Mouse (Mus musculus) central nervous system, embryonic 18 days (tissue): ENCODE data around the gene Gm4027. TPM values are rescaled to one million over a fixed set of nuclear protein-coding genes. Genes with fewer than 3 reads are reported as not detected.

Experiments used
- polyA plus RNA-seq: library from polyadenylated mRNA; depleted of rRNA; stranded (reverse); fragments of >200 nt; gene quantifications from 2 replicates; pipeline ENCODE4 v1.2.3, GENCODE M21; 2012; rRNA removed

The Gm4027 gene
- polyA plus RNA-seq = not detected in 2 replicates

DNA sequence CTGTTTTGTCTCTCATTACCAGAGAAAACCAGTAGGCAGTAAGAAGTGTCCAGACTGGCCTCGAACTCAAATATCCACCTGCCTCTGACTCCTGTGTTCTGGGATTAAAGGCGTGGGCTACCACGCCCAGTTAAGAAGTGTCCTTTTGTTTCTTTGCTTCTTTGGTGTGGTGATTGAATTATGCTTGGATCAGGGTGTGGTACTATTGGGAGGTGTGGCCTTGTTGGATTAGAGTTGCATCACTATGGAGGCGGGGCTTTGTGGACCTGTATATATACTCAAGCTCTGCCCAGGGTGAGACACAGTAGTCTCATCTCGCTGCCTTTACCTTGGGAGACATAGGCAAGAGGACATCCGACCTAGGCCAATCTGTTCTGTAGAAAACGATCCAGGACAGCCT, at the start of gene Gm4027:
Gene Gm4027, plus strand, starts transcription at position 301 of the 400 bp plus-strand sequence.

GRCm38 (mm10) chr12:87602388-87602787, 16.3 kb upstream of the Gm4027 start, which contains the start of gene Oog1:
TSS of gene Oog1 (plus strand) at chr12:87602688.

DNA sequence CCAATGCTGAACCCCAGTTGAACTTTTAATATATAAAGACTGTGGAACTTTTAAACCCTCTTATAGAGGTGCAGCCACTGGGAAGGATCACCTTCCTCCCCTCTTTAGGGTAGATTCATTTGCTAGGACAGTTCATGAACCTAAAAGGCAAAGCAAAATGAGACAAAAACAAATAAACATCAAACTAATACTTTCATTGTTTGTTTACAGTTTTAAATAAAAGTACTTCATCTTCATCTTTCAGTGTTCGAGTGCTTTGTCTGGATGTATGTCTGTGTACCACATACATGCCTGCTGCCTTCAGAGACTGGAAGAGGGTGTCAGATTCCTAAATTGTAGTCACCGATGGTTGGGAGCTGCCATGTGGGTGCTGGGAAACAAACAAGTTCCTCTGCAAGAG, 25.9 kb downstream of the Gm4027 start, which contains the start of gene Gm16381:
Gene Gm16381, minus strand, starts transcription at position 101 of the 400 bp plus-strand sequence.

Other genes with a start within 250 kb of the Gm4027 start
- gene Sptlc2, start 230.5 kb upstream of the Gm4027 start, polyA plus RNA-seq = 40.1 and 46.7 TPM in 2 replicates
- gene Slirp, start 175.0 kb upstream of the Gm4027 start, polyA plus RNA-seq = 82.2 and 91.3 TPM in 2 replicates
- 27.1 and 29.2 TPM in 2 replicates for gene Alkbh1, start 174.9 kb upstream of the Gm4027 start, polyA plus RNA-seq
- 40.6 and 45.1 TPM in 2 replicates for gene Snw1, start 146.6 kb upstream of the Gm4027 start, polyA plus RNA-seq
- gene Gm5788, start 124.1 kb upstream of the Gm4027 start, polyA plus RNA-seq = not detected in 2 replicates
- not detected in 2 replicates for gene Gm8300, start 104.6 kb upstream of the Gm4027 start, polyA plus RNA-seq
- gene Oog1, start 16.2 kb upstream of the Gm4027 start, polyA plus RNA-seq = not detected in 2 replicates
- not detected in 2 replicates for gene Gm16381, start 25.8 kb downstream of the Gm4027 start, polyA plus RNA-seq
- gene Gm21319, start 156.9 kb downstream of the Gm4027 start, polyA plus RNA-seq = not detected in 2 replicates
- not detected in 2 replicates for gene Gm21936, start 176.6 kb downstream of the Gm4027 start, polyA plus RNA-seq
- not detected in 2 replicates for gene BB287469, start 197.7 kb downstream of the Gm4027 start, polyA plus RNA-seq
- not detected in 2 replicates for gene Gm2001, start 223.5 kb downstream of the Gm4027 start, polyA plus RNA-seq